In the genomic region with DNA sequence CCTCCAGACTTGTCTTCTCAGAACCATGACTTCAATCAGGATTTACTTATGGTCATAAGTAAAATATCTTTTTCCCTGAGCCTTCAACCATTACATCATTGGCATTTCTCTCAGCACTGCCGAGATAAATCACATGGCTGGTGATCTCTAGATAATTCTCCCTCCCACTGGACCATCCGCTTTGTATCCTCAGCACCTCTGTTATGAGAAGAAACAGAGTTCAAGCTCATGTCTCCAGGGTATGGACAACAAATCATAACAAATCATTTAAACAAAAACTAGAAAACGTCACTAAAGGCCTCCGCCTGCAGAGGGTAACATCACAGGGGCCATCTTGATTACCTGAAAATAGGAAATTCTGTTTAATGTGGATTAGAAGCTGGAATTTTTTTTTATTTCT, we compare ENCODE assay signal across 18 mouse cellular contexts. TPM values are rescaled to one million over a fixed set of nuclear protein-coding genes. Genes with fewer than 3 reads are reported as not detected.
"Had no signal": no experiment of that assay in that cellular context is flagged by ENCODE, and none has a peak within 500 bp of the region (broad histone marks: within the 10 kb centered on the region; RNA-seq: fewer than 3 reads in every experiment).

No protein-coding gene starts in this region.

- H3K4me2 ChIP-seq: liver, embryonic 15.5 days; midbrain, embryonic 11.5 days; midbrain, embryonic 13.5 days; midbrain, embryonic 15.5 days; neural tube, embryonic 12.5 days had no signal

- H3K27me3 ChIP-seq: liver, embryonic 15.5 days; megakaryocyte, embryonic 14.5 days; midbrain, embryonic 13.5 days; midbrain, embryonic 15.5 days; neural tube, embryonic 12.5 days had no signal

- H3K27ac ChIP-seq: liver, embryonic 15.5 days; macrophage; midbrain, embryonic 13.5 days; midbrain, embryonic 15.5 days; neural tube, embryonic 12.5 days had no signal

- H3K4me3 ChIP-seq: liver, embryonic 15.5 days; megakaryocyte, embryonic 14.5 days; midbrain, embryonic 13.5 days; midbrain, embryonic 15.5 days; neural tube, embryonic 12.5 days had no signal

- DNase-seq: liver, postnatal 0 days; lung, adult 2 months; lung, postnatal 14 days; lung, postnatal 36 days; right cerebral cortex, postnatal 25 days; right cerebral cortex, postnatal 4 days; spleen, adult 18-20 months; thymus, adult 18-20 months; thymus, postnatal 14 days; thymus, postnatal 36 days had no signal

- H3K4me1 ChIP-seq: liver, embryonic 15.5 days; megakaryocyte, embryonic 14.5 days; midbrain, embryonic 13.5 days; midbrain, embryonic 15.5 days; neural tube, embryonic 12.5 days had no signal

- ATAC-seq: liver, postnatal 0 days; midbrain, embryonic 13.5 days; midbrain, embryonic 15.5 days had no signal

- H3K9me3 ChIP-seq: liver, embryonic 15.5 days; megakaryocyte, embryonic 14.5 days; midbrain, embryonic 13.5 days; midbrain, embryonic 15.5 days; neural tube, embryonic 12.5 days had no signal

- H3K9ac ChIP-seq: liver, embryonic 15.5 days; liver, postnatal 0 days; midbrain, embryonic 13.5 days; midbrain, embryonic 15.5 days; neural tube, embryonic 12.5 days had no signal

- H3K36me3 ChIP-seq: liver, embryonic 15.5 days; midbrain, embryonic 13.5 days; midbrain, embryonic 15.5 days; neural tube, embryonic 12.5 days had no signal

RNA-seq across cellular contexts. Expression of a gene that starts 58.9 kb away (rescaled TPM):
- polyA plus RNA-seq: midbrain, embryonic 13.5 days; midbrain, postnatal 0 days had no signal
